Mouse (Mus musculus): ENCODE results near the gene Erich3. TPM values are rescaled to one million over a fixed set of nuclear protein-coding genes. Genes with fewer than 3 reads are reported as not detected.

The Erich3 gene
- polyA plus RNA-seq, 1 experiment from 2014 or later = 1.7 TPM

- Histone ChIP-seq H3K4me2 (replicated peaks) (no peak overlapping the region), H3K9ac (replicated peaks) (no peak overlapping the region), H3K4me1 (no peaks in the 10 kb centered on the region; the same call in 1 of the 2 replicates), H3K27me3 (no peaks in the 10 kb centered on the region), H3K36me3 (no peaks in the 10 kb centered on the region), H3K9me3 (no peaks in the 10 kb centered on the region), H3K4me3 (no peak overlapping the region), H3K27ac (replicated peaks) (no peak overlapping the region)
- WGBS = 62% methylated on average over 5 of the region's 5 CpGs
- ATAC-seq (ENCODE audit: low FRiP score, low read depth) = no peak
These were observed 77.8 kb downstream of the Erich3 start for GRCm38 (mm10) chr3:154741496-154741895.

GRCm38 (mm10) chr3:154742927-154743326 lies 79.3 kb downstream of the Erich3 start:
- no peaks in the 10 kb centered on the region for H3K27me3 ChIP-seq
- no peaks in the 10 kb centered on the region for H3K9me3 ChIP-seq
- no peak overlapping the region for H3K4me2 ChIP-seq (replicated peaks)
- H3K9ac ChIP-seq (replicated peaks) = no peak overlapping the region
- ATAC-seq (ENCODE audit: low FRiP score, low read depth) = no peak
- H3K36me3 ChIP-seq = no peaks in the 10 kb centered on the region
- H3K27ac ChIP-seq (replicated peaks) = no peak overlapping the region
- 52% methylated on average over 5 of the region's 5 CpGs for WGBS
- no peak overlapping the region for H3K4me3 ChIP-seq
- H3K4me1 ChIP-seq = no peaks in the 10 kb centered on the region; the same call in 1 of the 2 replicates

DNA sequence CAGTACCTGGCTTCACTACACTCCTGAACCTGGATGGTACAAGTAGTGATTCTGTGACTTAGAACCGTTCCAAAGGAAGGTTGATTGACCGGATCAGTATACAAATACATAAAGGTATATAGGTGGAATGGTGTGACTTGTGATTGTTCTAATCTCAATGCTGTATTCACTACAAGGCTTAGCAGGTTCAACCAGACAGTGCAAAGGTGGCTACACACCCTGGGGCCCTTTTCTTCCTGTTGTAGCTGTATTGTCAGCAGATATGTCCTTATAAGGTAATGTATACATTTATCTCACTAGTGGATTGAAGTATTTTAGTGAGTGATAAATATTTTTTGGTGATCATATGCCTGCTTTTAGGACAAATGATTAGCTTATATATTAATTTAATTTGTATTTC lies 80.7 kb downstream of the Erich3 start:
- WGBS = 96% methylated on average over 2 of the region's 2 CpGs

GRCm38 (mm10) chr3:154754505-154754904 lies 90.8 kb downstream of the Erich3 start:
- Histone ChIP-seq H3K9ac (replicated peaks) (no peak overlapping the region), H3K27me3 (no peaks in the 10 kb centered on the region), H3K36me3 (no peaks in the 10 kb centered on the region), H3K27ac (replicated peaks) (no peak overlapping the region), H3K4me1 (no peaks in the 10 kb centered on the region), H3K4me3 (no peak overlapping the region), H3K9me3 (no peaks in the 10 kb centered on the region), H3K4me2 (replicated peaks) (no peak overlapping the region)
- ATAC-seq (ENCODE audit: low FRiP score, low read depth) = no peak
- 43% methylated on average over 3 of the region's 3 CpGs for WGBS

More for the DNA sequence above, 80.7 kb downstream of the Erich3 start:
- no peaks in the 10 kb centered on the region for H3K9me3 ChIP-seq
- ATAC-seq (ENCODE audit: low FRiP score, low read depth) = no peak
- H3K9ac ChIP-seq (replicated peaks) = no peak overlapping the region
- H3K27ac ChIP-seq (replicated peaks) = no peak overlapping the region
- H3K36me3 ChIP-seq = no peaks in the 10 kb centered on the region
- H3K4me2 ChIP-seq (replicated peaks) = no peak overlapping the region
- no peaks in the 10 kb centered on the region for H3K27me3 ChIP-seq
- H3K4me1 ChIP-seq = no peaks in the 10 kb centered on the region; the same call in 1 of the 2 replicates
- no peak overlapping the region for H3K4me3 ChIP-seq

DNA sequence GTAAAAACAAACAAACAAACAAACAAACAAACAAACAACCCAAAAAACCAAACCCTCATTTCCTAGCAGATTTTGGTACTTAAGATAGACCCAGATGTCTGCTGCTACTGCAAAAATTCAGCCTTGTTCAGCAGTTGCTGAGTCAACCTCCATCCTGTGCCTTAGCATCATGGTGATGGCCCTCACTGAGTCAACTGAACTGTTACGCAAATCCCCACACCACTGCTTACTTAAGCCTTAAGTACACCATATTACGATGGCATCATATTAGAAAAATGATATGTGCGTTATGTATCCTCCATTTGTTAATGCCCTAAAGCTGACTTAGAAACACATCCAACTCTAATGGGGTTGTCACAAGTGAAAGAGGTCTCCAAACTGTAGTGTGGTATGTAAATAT lies 91.6 kb downstream of the Erich3 start:
- no peak overlapping the region for H3K4me3 ChIP-seq
- H3K27me3 ChIP-seq = no peaks in the 10 kb centered on the region
- H3K9me3 ChIP-seq = no peaks in the 10 kb centered on the region
- WGBS = 98% methylated on average over 3 of the region's 3 CpGs
- no peaks in the 10 kb centered on the region for H3K36me3 ChIP-seq
- H3K27ac ChIP-seq (replicated peaks) = no peak overlapping the region
- no peak overlapping the region for H3K9ac ChIP-seq (replicated peaks)
- no peaks in the 10 kb centered on the region for H3K4me1 ChIP-seq
- no peak overlapping the region for H3K4me2 ChIP-seq (replicated peaks)
- ATAC-seq (ENCODE audit: low FRiP score, low read depth) = no peak

- H3K4me3 ChIP-seq = no peak overlapping the region
- ATAC-seq (ENCODE audit: low FRiP score, low read depth) = no peak
- no peaks in the 10 kb centered on the region for H3K27me3 ChIP-seq
- WGBS = 60% methylated on average over 3 of the region's 3 CpGs
- H3K9ac ChIP-seq (replicated peaks) = no peak overlapping the region
- no peaks in the 10 kb centered on the region for H3K4me1 ChIP-seq
- no peaks in the 10 kb centered on the region for H3K9me3 ChIP-seq
- no peaks in the 10 kb centered on the region for H3K36me3 ChIP-seq
- no peak overlapping the region for H3K27ac ChIP-seq (replicated peaks)
- H3K4me2 ChIP-seq (replicated peaks) = no peak overlapping the region
These were observed 94.4 kb downstream of the Erich3 start for GRCm38 (mm10) chr3:154758089-154758488.

DNA sequence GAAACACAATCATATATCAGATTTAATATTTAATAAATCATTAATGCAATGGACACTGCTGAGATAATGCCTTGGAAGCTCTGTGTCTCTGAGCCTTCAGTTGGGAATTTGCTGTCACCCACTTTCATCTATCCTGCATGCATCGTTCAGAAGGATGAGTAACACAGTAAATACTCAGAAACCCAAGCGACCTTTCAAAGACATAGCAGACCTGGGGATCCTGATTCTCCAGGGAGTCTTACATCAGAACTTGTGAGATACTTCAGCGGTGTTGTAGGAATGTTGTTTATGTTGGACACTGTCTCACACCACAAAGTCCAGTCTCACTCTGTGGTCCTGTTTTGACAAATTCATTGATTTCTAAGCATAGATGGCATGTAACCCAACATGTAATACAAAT lies 97.4 kb downstream of the Erich3 start:
- ATAC-seq (ENCODE audit: low FRiP score, low read depth) = no peak
- no peaks in the 10 kb centered on the region for H3K27me3 ChIP-seq

DNA sequence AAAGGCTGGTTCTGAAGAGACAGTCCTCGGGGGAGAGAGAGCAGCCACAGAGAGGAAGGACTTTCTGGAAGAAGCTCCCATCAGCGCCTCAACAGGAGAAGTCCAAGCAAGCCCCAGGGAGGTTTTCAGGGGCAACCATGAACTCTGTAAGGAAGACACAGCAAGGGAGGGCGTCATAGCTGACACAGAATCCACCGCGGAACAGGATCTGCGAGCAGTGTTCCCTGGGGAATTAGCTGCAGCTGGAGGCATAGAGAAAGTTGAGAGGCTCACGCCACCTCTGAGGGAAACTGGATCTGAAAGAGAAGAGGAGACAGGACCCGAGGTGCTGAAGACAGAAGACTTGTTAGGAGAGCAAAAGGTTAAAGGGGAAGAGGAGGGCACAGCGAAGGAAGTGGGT lies 99.7 kb downstream of the Erich3 start:
- no peak overlapping the region for H3K27ac ChIP-seq (replicated peaks)
- no peaks in the 10 kb centered on the region for H3K27me3 ChIP-seq
- no peaks in the 10 kb centered on the region for H3K4me1 ChIP-seq
- no peak for ATAC-seq (ENCODE audit: low FRiP score, low read depth)
- 62% methylated on average over 9 of the region's 9 CpGs for WGBS
- no peaks in the 10 kb centered on the region for H3K36me3 ChIP-seq
- H3K9me3 ChIP-seq = no peaks in the 10 kb centered on the region
- no peak overlapping the region for H3K4me2 ChIP-seq (replicated peaks)
- H3K4me3 ChIP-seq = no peak overlapping the region
- H3K9ac ChIP-seq (replicated peaks) = no peak overlapping the region

More for the DNA sequence above, 97.4 kb downstream of the Erich3 start:
- Histone ChIP-seq H3K9ac (replicated peaks) (no peak overlapping the region), H3K9me3 (no peaks in the 10 kb centered on the region), H3K4me3 (no peak overlapping the region), H3K4me2 (replicated peaks) (no peak overlapping the region), H3K36me3 (no peaks in the 10 kb centered on the region), H3K27ac (replicated peaks) (no peak overlapping the region), H3K4me1 (no peaks in the 10 kb centered on the region)
- WGBS = 89% methylated on average over 3 of the region's 3 CpGs

DNA sequence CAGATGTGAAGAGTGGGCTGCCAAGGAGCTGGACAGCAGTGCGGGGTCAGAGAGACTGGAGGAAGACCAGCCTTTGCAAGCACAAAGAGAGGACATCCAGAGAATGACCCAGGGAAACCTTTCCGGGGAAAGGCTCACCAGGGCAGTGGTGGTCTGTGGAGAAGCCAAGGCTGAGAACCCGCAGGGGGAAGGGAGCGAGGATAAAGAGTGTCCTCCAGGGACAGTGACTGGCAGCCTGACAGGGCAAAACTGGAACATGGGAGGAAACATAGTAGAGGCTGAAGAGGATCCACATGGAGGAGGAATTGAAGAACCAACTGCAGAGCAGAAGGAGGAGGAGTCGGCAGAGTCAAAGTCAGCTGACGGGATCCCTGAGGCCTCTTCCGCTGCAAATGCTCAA lies 100.5 kb downstream of the Erich3 start:
- no peak for ATAC-seq (ENCODE audit: low FRiP score, low read depth)
- H3K4me3 ChIP-seq = no peak overlapping the region
- H3K27ac ChIP-seq (replicated peaks) = no peak overlapping the region
- 84% methylated on average over 7 of the region's 7 CpGs for WGBS
- H3K9ac ChIP-seq (replicated peaks) = no peak overlapping the region
- no peaks in the 10 kb centered on the region for H3K9me3 ChIP-seq
- H3K36me3 ChIP-seq = no peaks in the 10 kb centered on the region
- H3K27me3 ChIP-seq = no peaks in the 10 kb centered on the region
- H3K4me2 ChIP-seq (replicated peaks) = no peak overlapping the region
- no peaks in the 10 kb centered on the region for H3K4me1 ChIP-seq

- no peak for ATAC-seq (ENCODE audit: low FRiP score, low read depth)
These were observed 102.7 kb downstream of the Erich3 start for GRCm38 (mm10) chr3:154766321-154766720.

DNA sequence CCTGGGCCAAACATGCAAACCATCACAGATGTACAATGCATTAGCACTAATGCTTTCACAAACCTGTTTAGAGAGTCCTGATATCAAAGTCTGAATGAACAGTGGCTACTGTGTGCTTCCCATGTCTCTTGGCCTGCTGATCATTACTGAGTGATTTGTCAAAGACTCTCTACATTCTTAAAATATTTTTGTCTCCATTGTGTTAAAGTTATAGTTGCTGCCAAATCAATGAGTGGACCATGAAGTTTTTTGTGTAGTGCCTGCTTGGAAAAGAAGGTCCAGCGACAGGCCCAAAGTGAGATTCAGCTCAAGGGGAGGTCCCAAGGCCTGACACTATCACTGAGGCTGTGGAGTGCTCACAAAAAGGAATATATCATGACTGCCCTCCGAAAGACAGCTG lies 108.0 kb downstream of the Erich3 start:
- no peak overlapping the region for H3K4me2 ChIP-seq (replicated peaks)
- no peaks in the 10 kb centered on the region for H3K4me1 ChIP-seq
- no peaks in the 10 kb centered on the region for H3K36me3 ChIP-seq
- 89% methylated on average over 2 of the region's 2 CpGs for WGBS
- no peak overlapping the region for H3K27ac ChIP-seq (replicated peaks)
- H3K9ac ChIP-seq (replicated peaks) = no peak overlapping the region
- no peaks in the 10 kb centered on the region for H3K9me3 ChIP-seq
- ATAC-seq (ENCODE audit: low FRiP score, low read depth) = no peak
- no peaks in the 10 kb centered on the region for H3K27me3 ChIP-seq
- no peak overlapping the region for H3K4me3 ChIP-seq

More at GRCm38 (mm10) chr3:154766321-154766720, 102.7 kb downstream of the Erich3 start:
- Histone ChIP-seq H3K4me3 (no peak overlapping the region), H3K27ac (replicated peaks) (no peak overlapping the region), H3K4me1 (no peaks in the 10 kb centered on the region), H3K4me2 (replicated peaks) (no peak overlapping the region), H3K27me3 (no peaks in the 10 kb centered on the region), H3K9ac (replicated peaks) (no peak overlapping the region), H3K9me3 (no peaks in the 10 kb centered on the region), H3K36me3 (no peaks in the 10 kb centered on the region)
- WGBS = 90% methylated on average over 4 of the region's 4 CpGs

GRCm38 (mm10) chr3:154778836-154779595 lies 115.4 kb downstream of the Erich3 start:
- Histone ChIP-seq H3K36me3 (no peaks in the 10 kb centered on the region), H3K4me2 (replicated peaks) (no peak overlapping the region), H3K4me3 (no peak overlapping the region), H3K27ac (replicated peaks) (no peak overlapping the region), H3K27me3 (0 out of 2 replicates have a peak, but pooled peaks cover 3% of the 10 kb centered on the region), H3K9me3 (no peaks in the 10 kb centered on the region), H3K9ac (replicated peaks) (no peak overlapping the region), H3K4me1 (peaks cover 17% of the 10 kb centered on the region)
- peak; percentile 82 for ATAC-seq (ENCODE audit: low FRiP score, low read depth)
- 65% methylated on average over 6 of the region's 6 CpGs for WGBS

- Histone ChIP-seq H3K9me3 (no peaks in the 10 kb centered on the region), H3K4me3 (no peak overlapping the region), H3K4me2 (replicated peaks) (no peak overlapping the region), H3K36me3 (no peaks in the 10 kb centered on the region), H3K27me3 (no peaks in the 10 kb centered on the region), H3K4me1 (no peaks in the 10 kb centered on the region), H3K9ac (replicated peaks) (no peak overlapping the region), H3K27ac (replicated peaks) (no peak overlapping the region)
- 89% methylated on average over 9 of the region's 9 CpGs for WGBS
- ATAC-seq (ENCODE audit: low FRiP score, low read depth) = 0 out of 2 replicates have a peak, but pooled peaks have one; percentile 38
These were observed 122.7 kb downstream of the Erich3 start for GRCm38 (mm10) chr3:154786354-154786753.

Data from midbrain, embryonic 12.5 days (tissue).